Mouse (Mus musculus) embryonic facial prominence, embryonic 12.5 days (tissue): ENCODE measurements around the gene Lurap1. TPM values are rescaled to one million over a fixed set of nuclear protein-coding genes. Genes with fewer than 3 reads are reported as not detected.

Experiments
- ATAC-seq: fragments of 200-750 bp; cut with Nextera tagmentation; 2 replicates; pipeline ENCODE4 v1.8.0; 2017; ENCODE audit not compliant: insufficient number of reproducible peaks, insufficient read depth, low FRiP score, low TSS enrichment
- H3K27ac ChIP-seq: fragments of 300-500 bp; sonication (generic); 2 replicates; pipeline ENCODE4 v1.5.1; 2016; ENCODE audit warnings: mild to moderate bottlenecking
- H3K27me3 ChIP-seq: fragments of 300-500 bp; sonication (generic); 2 replicates; pipeline ENCODE4 v1.6.1; 2016; ENCODE audit warnings: mild to moderate bottlenecking, moderate library complexity
- H3K36me3 ChIP-seq: fragments of 300-500 bp; sonication (generic); 2 replicates; pipeline ENCODE4 v1.6.1; 2016; ENCODE audit warnings: mild to moderate bottlenecking
- H3K4me1 ChIP-seq: fragments of 300-500 bp; sonication (generic); 2 replicates; pipeline ENCODE4 v1.6.1; 2016
- H3K4me2 ChIP-seq: fragments of 300-500 bp; sonication (generic); replicated peaks from 2 replicates; pipeline ENCODE4 v1.6.1; 2016; ENCODE audit warnings: mild to moderate bottlenecking, moderate library complexity
- H3K4me3 ChIP-seq: fragments of 300-500 bp; sonication (generic); 2 replicates; pipeline ENCODE4 v1.5.1; 2016; ENCODE audit warnings: mild to moderate bottlenecking
- H3K9ac ChIP-seq: fragments of 300-500 bp; sonication (generic); 2 replicates; pipeline ENCODE4 v1.6.1; 2016; ENCODE audit warnings: mild to moderate bottlenecking, moderate library complexity
- H3K9me3 ChIP-seq: fragments of 300-500 bp; sonication (generic); 2 replicates; pipeline ENCODE4 v1.6.1; 2016; ENCODE audit warnings: mild to moderate bottlenecking, moderate library complexity
- WGBS: fragments of 180-500 bp; shearing (Covaris S2); methylation state at CpG from one replicate; pipeline ENCODE4 v1.1.7; 2016; 5-methylcytosine and 5-hydroxymethylcytosine counted together
- polyA plus RNA-seq: library from polyadenylated mRNA; unstranded; fragments of >200 nt; fragmentation: Nextera tagmentation; extraction: Ambion mirVana; gene quantifications from 2 replicates; pipeline ENCODE4 v1.2.1, GENCODE M21; 2016

Lurap1 gene
- polyA plus RNA-seq, 1 experiment from 2014 or later = 2.6 TPM

DNA sequence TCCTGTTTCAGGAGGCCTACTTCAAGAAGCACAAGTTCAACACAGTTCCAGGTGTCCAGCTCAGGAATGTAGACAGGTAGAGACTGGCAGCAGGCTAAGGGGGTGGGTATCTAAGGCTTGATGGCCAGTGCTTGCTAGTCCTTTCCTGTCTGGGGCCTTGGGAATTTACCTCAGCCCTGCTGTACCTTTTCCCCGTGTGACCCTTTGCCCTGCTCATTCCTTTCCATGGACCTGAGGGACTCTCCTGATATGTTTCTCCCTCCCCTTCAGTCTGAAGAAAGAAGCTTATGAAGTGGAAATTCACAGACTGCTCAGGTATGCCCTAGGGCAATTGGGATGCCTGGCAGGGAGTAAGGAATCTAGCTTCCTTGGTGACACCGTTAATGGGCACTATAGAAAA lies 6.7 kb upstream of the Lurap1 start:
- Histone ChIP-seq H3K27me3 (no peaks in the 10 kb centered on the region), H3K36me3 (peaks cover 81% of the 10 kb centered on the region), H3K4me2 (no peak overlapping the region), H3K9me3 (no peaks in the 10 kb centered on the region), H3K27ac (no peak overlapping the region), H3K4me1 (no peaks in the 10 kb centered on the region), H3K4me3 (no peak overlapping the region), H3K9ac (no peak overlapping the region)
- WGBS = 86% methylated on average over 2 of the region's 2 CpGs
- ATAC-seq = no peak

DNA sequence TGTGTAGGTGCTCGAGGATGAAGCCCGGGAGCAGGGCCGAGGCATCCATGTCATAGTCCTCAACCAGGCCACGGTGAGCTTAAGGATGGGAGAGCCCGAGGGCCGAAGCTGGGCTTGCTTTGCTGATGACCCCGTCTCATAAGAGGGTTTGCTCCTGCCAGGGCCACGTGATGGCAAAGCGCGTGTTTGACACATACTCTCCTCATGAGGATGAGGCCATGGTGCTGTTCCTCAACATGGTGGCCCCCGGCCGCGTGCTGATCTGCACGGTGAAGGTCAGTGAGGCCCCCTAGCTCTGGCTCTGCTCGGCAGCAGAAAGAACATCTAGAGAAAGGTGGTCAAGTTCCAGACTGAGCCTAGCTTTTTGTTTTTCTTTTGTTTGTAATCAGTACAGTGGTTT lies 1.6 kb upstream of the Lurap1 start:
- no peak for ATAC-seq
- no peak overlapping the region for H3K27ac ChIP-seq
- 94% methylated on average over 15 of the region's 15 CpGs for WGBS
- H3K9me3 ChIP-seq = no peaks in the 10 kb centered on the region
- no peak overlapping the region for H3K9ac ChIP-seq
- peaks cover 59% of the 10 kb centered on the region for H3K36me3 ChIP-seq
- H3K4me2 ChIP-seq = no peak overlapping the region
- no peak overlapping the region for H3K4me3 ChIP-seq
- no peaks in the 10 kb centered on the region for H3K27me3 ChIP-seq
- peaks cover 11% of the 10 kb centered on the region for H3K4me1 ChIP-seq

DNA sequence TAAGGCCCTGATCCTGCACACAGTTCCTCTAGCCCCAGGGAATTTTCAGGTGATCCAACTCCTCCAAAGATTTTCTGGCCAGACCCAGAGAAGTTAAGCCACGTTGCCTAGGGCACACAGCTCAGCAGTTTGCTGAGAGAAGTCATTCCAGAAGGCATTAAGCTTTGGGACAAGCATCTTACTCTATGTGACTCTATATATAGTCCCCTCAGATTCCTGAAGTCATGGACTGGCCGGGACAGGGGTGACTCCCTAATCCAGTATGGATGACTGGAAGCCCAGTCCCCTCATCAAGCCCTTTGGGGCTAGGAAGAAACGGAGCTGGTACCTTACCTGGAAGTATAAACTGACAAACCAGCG lies 296 bp downstream of the Lurap1 start:
- Histone ChIP-seq H3K4me2 (peak overlapping the region; percentile 76), H3K27me3 (no peaks in the 10 kb centered on the region), H3K27ac (peak overlapping the region; percentile 57; the same call in 1 of the 2 replicates), H3K4me1 (peaks cover 11% of the 10 kb centered on the region), H3K4me3 (peak overlapping the region; percentile 72), H3K9ac (peak overlapping the region; percentile 89), H3K9me3 (no peaks in the 10 kb centered on the region), H3K36me3 (peaks cover 41% of the 10 kb centered on the region)
- 25% methylated on average over 4 of the region's 4 CpGs for WGBS
- no peak for ATAC-seq

DNA sequence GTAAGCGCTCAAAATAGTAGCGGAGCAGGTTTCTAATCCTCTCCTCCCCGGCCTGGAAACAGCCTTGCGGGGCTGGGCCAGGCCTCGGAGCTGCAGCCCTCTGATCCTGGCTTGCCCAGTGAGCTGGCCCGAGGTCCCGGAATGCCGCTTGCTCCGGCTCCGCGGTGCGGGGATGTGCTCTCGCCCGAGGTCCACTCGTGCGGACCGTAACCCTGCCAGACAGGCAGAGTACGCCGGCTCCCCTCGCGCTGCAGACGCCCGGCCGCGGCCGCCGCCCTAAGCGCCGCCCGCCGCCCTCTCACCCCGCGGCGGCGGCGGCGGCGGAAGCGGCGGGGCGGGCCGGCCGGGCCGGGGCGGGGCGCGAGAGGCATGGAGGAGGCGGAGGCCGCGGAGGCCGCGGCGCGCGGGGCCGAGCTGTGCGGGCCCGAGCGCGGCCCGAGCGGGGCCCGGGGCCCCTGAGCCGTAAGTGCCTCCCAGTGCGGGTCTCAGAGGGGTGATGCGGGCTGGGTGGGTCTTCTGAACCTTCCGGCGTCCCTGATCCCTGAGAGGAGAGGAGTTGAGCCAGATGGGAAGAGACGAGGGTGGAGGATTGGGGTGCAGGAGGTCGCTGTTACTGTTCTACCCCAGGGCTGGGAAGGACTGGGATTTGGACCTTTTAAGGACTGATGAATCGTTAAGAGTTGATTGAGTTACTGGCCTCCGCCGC lies 829 bp downstream of the Lurap1 start:
- WGBS = under 1% methylated on average over 73 of the region's 73 CpGs
- Histone ChIP-seq H3K9me3 (no peaks in the 10 kb centered on the region), H3K36me3 (peaks cover 36% of the 10 kb centered on the region), H3K27ac (peak overlapping the region; percentile 88), H3K9ac (peak overlapping the region; percentile 89), H3K4me3 (peak overlapping the region; percentile 72), H3K4me2 (peak overlapping the region; percentile 76), H3K27me3 (no peaks in the 10 kb centered on the region), H3K4me1 (peaks cover 11% of the 10 kb centered on the region)
- ATAC-seq = peak; percentile 83

DNA sequence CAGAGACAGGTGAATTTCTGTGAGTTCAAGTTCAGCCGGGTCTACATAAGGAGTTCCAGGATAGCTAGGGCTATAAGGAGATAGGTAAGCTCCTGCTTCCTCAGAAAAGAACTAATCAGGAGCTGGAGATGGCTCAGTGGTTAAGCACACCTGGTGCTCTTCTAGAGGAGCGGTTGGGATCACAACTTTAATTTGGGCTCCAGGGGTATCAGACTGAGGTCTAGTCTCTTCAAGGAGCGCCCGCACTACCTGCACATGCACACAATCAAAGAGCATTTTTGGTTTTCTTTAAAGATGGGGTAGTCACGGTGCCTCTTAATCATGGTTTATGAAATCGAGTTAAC lies 1.4 kb downstream of the Lurap1 start:
- H3K27ac ChIP-seq = peak overlapping the region; percentile 88

DNA sequence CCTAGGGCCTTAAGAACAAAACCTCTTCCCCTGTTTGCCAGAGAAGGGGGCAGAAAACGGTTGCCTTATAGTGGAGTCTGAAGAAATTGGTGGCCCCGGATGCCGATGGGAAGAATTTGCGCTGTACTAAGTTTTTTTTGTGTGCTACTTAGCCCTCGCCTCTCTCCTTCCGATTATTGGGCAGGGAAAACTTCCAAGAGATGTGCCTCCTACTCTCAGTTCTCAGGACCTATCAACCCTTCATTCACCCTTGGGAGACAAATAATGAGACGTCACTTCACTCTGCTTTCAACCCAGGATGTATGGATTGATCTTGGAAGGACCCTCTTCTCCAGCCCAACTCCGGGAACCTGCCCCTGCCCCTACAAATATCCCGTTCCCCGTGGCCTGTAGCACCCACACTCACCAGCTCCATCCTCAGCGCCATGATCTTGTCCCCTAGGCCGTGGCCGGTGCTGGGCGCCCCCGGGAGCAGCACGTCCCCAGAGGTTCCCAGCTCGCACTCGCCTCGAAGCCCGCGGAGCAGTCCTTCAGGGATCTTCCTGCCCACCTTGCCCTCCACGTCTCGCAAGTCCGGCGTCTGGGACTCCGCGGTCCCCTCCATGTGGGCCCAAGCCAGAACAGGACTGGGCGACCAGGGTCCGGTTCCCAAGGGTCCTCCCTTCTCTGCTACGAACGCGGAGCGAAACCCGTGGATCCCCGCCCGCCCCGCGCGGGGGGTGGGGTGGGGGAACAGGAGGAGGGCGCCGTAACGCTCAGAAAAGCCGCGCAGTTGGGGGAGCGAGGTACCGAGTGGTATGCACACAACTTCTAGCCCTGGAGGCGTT lies 7.0 kb downstream of the Lurap1 start:
- Histone ChIP-seq H3K4me1 (peaks cover 11% of the 10 kb centered on the region; the same call in 1 of the 2 replicates), H3K27ac (no peak overlapping the region), H3K9me3 (no peaks in the 10 kb centered on the region), H3K36me3 (no peaks in the 10 kb centered on the region), H3K4me3 (peak overlapping the region; percentile 71), H3K4me2 (peak overlapping the region; percentile 95), H3K9ac (peak overlapping the region; percentile 71), H3K27me3 (peaks cover 6% of the 10 kb centered on the region)
- WGBS = under 1% methylated on average over 47 of the region's 47 CpGs
- 0 out of 2 replicates have a peak, but pooled peaks have one; percentile 48 for ATAC-seq

More for the DNA sequence above, 1.4 kb downstream of the Lurap1 start:
- Histone ChIP-seq H3K36me3 (peaks cover 31% of the 10 kb centered on the region), H3K27me3 (no peaks in the 10 kb centered on the region), H3K4me2 (peak overlapping the region; percentile 57), H3K9ac (peak overlapping the region; percentile 89), H3K9me3 (no peaks in the 10 kb centered on the region), H3K4me3 (peak overlapping the region; percentile 72), H3K4me1 (peaks cover 12% of the 10 kb centered on the region)
- WGBS = 14% methylated on average over 6 of the region's 6 CpGs
- no peak for ATAC-seq

DNA sequence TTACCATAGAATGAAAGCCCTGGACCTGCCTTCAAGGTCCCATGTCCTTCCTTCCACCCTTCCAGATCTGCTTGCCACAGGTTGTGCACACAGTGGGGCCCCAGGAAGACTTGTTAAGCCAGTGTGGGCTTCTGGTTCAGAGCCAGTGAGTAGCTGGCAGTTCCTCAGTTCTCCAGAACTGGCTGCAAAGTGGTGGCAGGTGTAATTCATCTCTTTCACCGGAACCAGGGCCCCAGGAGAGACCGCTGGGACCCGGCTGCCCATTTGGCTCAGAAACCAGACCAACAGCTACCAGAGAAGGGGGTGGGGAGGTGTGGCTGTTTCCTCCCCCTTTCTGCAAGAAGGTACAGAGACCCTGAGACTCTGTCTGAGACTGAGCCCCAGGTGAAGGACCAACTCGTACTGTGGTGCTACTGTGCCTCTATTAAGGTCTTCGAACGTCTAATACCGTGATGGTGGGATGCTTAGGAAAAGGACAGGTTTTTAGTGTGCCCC lies 7.8 kb downstream of the Lurap1 start:
- Histone ChIP-seq H3K9me3 (no peaks in the 10 kb centered on the region), H3K27ac (no peak overlapping the region), H3K4me1 (peaks cover 11% of the 10 kb centered on the region; the same call in 1 of the 2 replicates), H3K4me2 (peak overlapping the region; percentile 95), H3K27me3 (peaks cover 6% of the 10 kb centered on the region), H3K4me3 (peak overlapping the region; percentile 71), H3K9ac (no peak overlapping the region), H3K36me3 (no peaks in the 10 kb centered on the region)
- WGBS = 10% methylated on average over 7 of the region's 7 CpGs
- ATAC-seq = 0 out of 2 replicates have a peak, but pooled peaks have one; percentile 18

DNA sequence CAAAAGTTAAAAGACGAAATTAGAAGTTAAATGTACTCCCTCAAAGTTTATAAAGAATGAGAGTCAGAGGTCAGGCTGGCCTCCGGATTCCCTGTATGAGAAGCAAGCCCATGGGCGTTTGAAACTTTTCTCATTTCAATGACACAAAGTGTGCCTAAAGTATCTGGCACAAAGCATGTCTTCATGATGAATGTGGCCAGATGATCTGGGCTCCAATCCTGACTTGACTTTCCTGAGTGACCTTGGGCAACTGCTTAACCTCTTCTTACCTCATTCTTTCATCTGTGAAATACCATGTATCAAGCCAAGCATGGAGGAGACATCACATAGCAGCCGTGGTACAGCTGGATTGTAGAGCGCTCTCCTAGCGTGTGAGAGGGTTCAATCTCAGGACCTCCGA lies 8.9 kb downstream of the Lurap1 start:
- no peak overlapping the region for H3K27ac ChIP-seq
- no peaks in the 10 kb centered on the region for H3K36me3 ChIP-seq
- H3K4me2 ChIP-seq = no peak overlapping the region
- H3K27me3 ChIP-seq = peaks cover 6% of the 10 kb centered on the region
- ATAC-seq = no peak
- no peaks in the 10 kb centered on the region for H3K9me3 ChIP-seq
- 82% methylated on average over 7 of the region's 7 CpGs for WGBS
- H3K9ac ChIP-seq = no peak overlapping the region
- peaks cover 11% of the 10 kb centered on the region; the same call in 1 of the 2 replicates for H3K4me1 ChIP-seq
- H3K4me3 ChIP-seq = no peak overlapping the region

DNA sequence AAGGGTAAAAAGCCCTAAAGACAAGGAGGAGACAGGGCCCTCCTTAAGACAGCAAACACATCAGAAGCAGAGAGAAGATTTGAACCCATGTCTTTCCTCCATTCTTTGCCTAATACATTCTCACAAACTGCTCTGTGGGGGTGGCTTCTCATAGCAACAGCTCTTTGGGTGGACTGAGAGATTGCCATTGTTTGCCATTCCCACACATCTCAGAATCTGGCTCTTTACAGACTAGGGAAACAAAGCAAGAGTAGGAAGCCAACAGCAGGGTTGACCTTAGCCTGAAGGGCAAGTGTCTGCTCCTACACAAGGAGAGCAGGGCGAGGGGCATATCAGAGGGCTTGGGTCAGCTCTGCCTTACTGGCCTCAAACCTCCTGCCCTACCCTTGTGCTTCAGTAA lies 9.4 kb downstream of the Lurap1 start:
- Histone ChIP-seq H3K9ac (no peak overlapping the region), H3K27me3 (peaks cover 6% of the 10 kb centered on the region), H3K27ac (no peak overlapping the region), H3K4me2 (no peak overlapping the region), H3K9me3 (no peaks in the 10 kb centered on the region), H3K36me3 (no peaks in the 10 kb centered on the region), H3K4me1 (peaks cover 11% of the 10 kb centered on the region; the same call in 1 of the 2 replicates), H3K4me3 (no peak overlapping the region)
- ATAC-seq = no peak
- 75% methylated on average over 1 of the region's 1 CpGs for WGBS

DNA sequence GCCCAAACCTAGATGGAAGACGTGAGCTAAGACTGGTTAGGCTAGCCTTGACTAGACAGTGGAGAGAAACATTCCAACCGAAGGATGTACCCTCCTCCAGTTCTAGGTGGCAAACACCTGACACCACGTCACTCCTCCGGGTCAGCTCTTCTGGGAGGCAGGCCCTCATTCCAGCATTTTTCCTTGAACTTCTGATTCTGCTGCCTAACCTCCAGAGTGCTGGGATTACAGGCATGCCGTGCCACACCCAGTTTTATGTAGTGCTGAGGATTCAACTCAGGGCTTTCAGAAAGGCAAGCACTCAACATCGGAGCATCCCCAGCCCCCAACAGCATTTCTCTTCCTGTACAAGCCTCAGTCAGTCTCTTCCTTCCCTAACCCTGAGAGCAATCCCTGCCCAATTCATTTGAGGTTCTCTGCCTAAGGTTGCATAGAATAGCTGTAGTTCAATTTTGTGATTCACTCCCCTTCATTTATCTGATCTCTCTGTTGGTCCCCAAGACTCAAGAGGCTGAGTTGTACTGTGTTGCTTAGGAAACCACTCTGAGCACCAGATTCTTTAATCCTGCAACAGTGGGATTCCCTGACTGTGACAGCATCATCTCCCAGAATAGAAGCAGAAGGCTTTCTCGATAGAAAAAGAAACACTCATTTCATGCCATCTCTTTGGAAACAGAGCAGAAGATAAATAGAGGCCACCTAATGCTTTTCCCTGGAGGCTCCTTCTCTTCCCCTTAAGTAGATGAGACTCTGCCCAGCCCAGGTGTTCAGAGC lies 10.2 kb downstream of the Lurap1 start:
- peaks cover 6% of the 10 kb centered on the region for H3K27me3 ChIP-seq
- no peak overlapping the region for H3K4me3 ChIP-seq
- peaks cover 11% of the 10 kb centered on the region; the same call in 1 of the 2 replicates for H3K4me1 ChIP-seq
- H3K27ac ChIP-seq = no peak overlapping the region
- no peak overlapping the region for H3K9ac ChIP-seq
- H3K4me2 ChIP-seq = no peak overlapping the region
- H3K9me3 ChIP-seq = no peaks in the 10 kb centered on the region
- ATAC-seq = no peak
- no peaks in the 10 kb centered on the region for H3K36me3 ChIP-seq
- WGBS = 81% methylated on average over 7 of the region's 7 CpGs

DNA sequence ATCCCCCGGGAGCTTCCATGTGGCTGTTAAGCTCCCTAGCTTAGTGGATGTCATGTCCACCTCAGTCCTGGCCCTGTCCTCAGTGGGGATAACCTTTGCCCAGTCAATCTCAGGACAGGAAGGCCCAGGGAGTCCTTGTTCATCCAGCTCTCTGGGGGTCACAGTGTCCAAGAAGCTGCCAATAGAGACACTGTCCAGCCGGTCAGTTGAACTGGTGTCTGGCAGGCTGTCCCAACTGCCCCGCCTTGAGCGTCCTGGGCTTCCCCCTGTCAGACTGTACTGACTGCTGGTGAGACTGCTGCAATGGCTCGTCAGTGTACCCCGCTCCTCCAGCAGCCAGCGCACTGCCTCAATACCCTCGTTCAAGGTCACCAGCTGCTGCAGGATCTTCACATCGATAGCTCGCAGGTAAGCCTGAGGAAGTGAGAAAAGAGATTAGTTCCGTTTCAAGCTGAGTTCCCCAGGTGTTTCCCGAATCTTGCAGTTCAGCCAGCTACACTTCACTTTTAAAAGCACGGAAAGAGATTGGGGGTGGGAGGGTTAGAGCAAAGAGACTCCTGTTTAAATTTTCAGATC lies 13.6 kb downstream of the Lurap1 start:
- Histone ChIP-seq H3K4me2 (no peak overlapping the region), H3K36me3 (no peaks in the 10 kb centered on the region), H3K4me1 (no peaks in the 10 kb centered on the region), H3K9ac (no peak overlapping the region), H3K27me3 (no peaks in the 10 kb centered on the region; the same call in 1 of the 2 replicates), H3K4me3 (no peak overlapping the region), H3K9me3 (no peaks in the 10 kb centered on the region), H3K27ac (no peak overlapping the region)
- WGBS = 45% methylated on average over 13 of the region's 13 CpGs
- ATAC-seq = no peak
